In the genomic region with DNA sequence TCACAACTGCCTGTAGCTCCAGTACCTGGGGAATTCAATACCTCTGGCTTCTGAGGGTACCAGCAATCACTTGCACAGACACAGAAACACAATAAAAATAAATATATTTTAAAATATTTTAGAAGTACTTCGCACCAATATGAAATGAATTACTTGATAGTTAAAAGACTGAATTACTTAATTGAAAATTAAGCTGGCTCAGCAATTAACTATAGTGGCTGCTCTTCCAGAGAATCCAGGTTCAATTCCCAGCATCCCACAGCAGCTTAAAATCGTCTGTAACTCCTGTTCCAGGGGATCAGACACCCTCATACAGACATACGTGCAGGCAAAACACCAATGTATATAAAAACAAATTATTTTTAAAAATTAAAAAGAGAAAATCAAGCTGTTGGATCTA, we compare ENCODE assay signal across 22 mouse cellular contexts. TPM values are rescaled to one million over a fixed set of nuclear protein-coding genes. Genes with fewer than 3 reads are reported as not detected.
"Had no signal": no experiment of that assay in that cellular context is flagged by ENCODE, and none has a peak within 500 bp of the region (broad histone marks: within the 10 kb centered on the region; RNA-seq: fewer than 3 reads in every experiment).

No protein-coding gene starts in this region.

- H3K36me3 ChIP-seq: embryonic facial prominence, embryonic 12.5 days; embryonic facial prominence, embryonic 15.5 days; forebrain, embryonic 12.5 days had no signal

- H3K9me3 ChIP-seq: embryonic facial prominence, embryonic 10.5 days; embryonic facial prominence, embryonic 12.5 days; embryonic facial prominence, embryonic 13.5 days; embryonic facial prominence, embryonic 15.5 days; forebrain, embryonic 10.5 days; forebrain, embryonic 12.5 days; forebrain, embryonic 13.5 days; forebrain, embryonic 15.5 days; heart, embryonic 10.5 days had no signal

- H3K4me3 ChIP-seq: embryonic facial prominence, embryonic 10.5 days; embryonic facial prominence, embryonic 12.5 days; embryonic facial prominence, embryonic 13.5 days; embryonic facial prominence, embryonic 15.5 days; erythroblast, embryonic 14.5 days; forebrain, embryonic 10.5 days; forebrain, embryonic 12.5 days; forebrain, embryonic 13.5 days; forebrain, embryonic 15.5 days; gastrocnemius, adult 2 months; heart, adult 2 months; heart, embryonic 10.5 days had no signal

- H3K9ac ChIP-seq: embryonic facial prominence, embryonic 12.5 days; embryonic facial prominence, embryonic 13.5 days; embryonic facial prominence, embryonic 15.5 days; forebrain, embryonic 12.5 days; forebrain, embryonic 13.5 days; forebrain, embryonic 15.5 days; forebrain, postnatal 0 days had no signal

- DNase-seq: cerebellum, postnatal 10 days; cerebellum, postnatal 36 days; embryo, embryonic 11 days; forebrain, postnatal 0 days; gastrocnemius, adult 2 months; gastrocnemius, postnatal 10 days; gastrocnemius, postnatal 14 days; gastrocnemius, postnatal 25 days; gastrocnemius, postnatal 36 days; heart, adult 11 months; heart, adult 18-20 months; heart, adult 2 months had no signal

- H3K27ac ChIP-seq: embryonic facial prominence, embryonic 10.5 days; embryonic facial prominence, embryonic 12.5 days; embryonic facial prominence, embryonic 13.5 days; embryonic facial prominence, embryonic 15.5 days; forebrain, embryonic 10.5 days; forebrain, embryonic 12.5 days; forebrain, embryonic 13.5 days; forebrain, embryonic 15.5 days; heart, adult 2 months; heart, embryonic 10.5 days had no signal

- H3K27me3 ChIP-seq: embryonic facial prominence, embryonic 12.5 days; embryonic facial prominence, embryonic 13.5 days; embryonic facial prominence, embryonic 15.5 days; forebrain, embryonic 12.5 days; forebrain, embryonic 13.5 days; forebrain, embryonic 15.5 days had no signal

- H3K4me1 ChIP-seq: embryonic facial prominence, embryonic 12.5 days; embryonic facial prominence, embryonic 15.5 days; forebrain, embryonic 12.5 days; forebrain, embryonic 13.5 days; forebrain, embryonic 15.5 days had no signal

- H3K4me2 ChIP-seq: embryonic facial prominence, embryonic 12.5 days; embryonic facial prominence, embryonic 13.5 days; embryonic facial prominence, embryonic 15.5 days; forebrain, embryonic 12.5 days; forebrain, embryonic 13.5 days; forebrain, embryonic 15.5 days had no signal

RNA-seq across cellular contexts. Expression of a gene that starts 10.6 kb away (rescaled TPM):
- polyA plus RNA-seq: erythroblast, embryonic 14.5 days had no signal
